Mouse (Mus musculus) G1E (cell line): ENCODE results near the gene Hsp90ab1.

Experiments used
- CTCF ChIP-seq: IDR thresholded peaks from 2 replicates; pipeline ENCODE4 v1.5.1; 2012; ENCODE audit warnings: low read depth, low read length, inconsistent platforms, mixed read lengths
- GATA1 ChIP-seq: IDR thresholded peaks from 2 replicates; pipeline ENCODE4 v1.6.1; 2012; ENCODE audit warnings: borderline replicate concordance, low read length, inconsistent platforms, mixed read lengths

DNA sequence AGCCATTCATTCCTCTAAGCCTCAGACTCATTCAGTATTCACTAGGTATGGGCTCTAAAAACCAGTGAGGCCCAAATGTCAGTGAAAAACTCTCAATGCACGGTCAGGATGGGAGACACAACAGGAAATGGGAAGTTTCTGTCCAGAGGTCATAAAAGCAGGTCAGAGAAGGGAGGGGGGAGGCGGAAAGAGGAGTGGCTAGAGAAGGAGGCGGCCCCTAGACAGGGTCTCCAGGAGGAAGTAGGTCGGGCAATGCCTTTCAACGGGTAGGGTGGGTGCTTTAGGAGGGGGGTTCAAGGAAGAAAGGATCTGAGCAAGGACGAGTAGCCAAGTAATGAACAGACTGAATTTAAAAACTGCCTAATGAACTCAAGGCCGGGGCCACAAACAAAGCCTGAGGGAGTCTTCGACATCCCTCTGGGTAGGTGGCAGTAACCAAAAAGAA is 45.9 kb upstream of the Hsp90ab1 start:
- TF ChIP-seq CTCF, result no peak
- no peak for TF ChIP-seq GATA1
